Mouse (Mus musculus): ENCODE measurements around the gene Focad. TPM values are rescaled to one million over a fixed set of nuclear protein-coding genes. Genes with fewer than 3 reads are reported as not detected.
A peak's percentile ranks its signal among the peaks of the same experiment; 100 is the strongest.

Gene Focad
- 14.3 and 16.9 TPM in 2 replicates for polyA plus RNA-seq (2015; fragmentation: Nextera tagmentation; extraction: Ambion mirVana)

GRCm38 (mm10) chr4:88094062-88094767 lies at the start of gene Focad:
Gene Focad, plus strand, starts transcription at chr4:88094629.
- Histone ChIP-seq H3K27me3 (no peaks in the 10 kb centered on the region), H3K27ac (replicated peaks) (peak within 1 kb of the TSS; percentile 80), H3K36me3 (no peaks in the 10 kb centered on the region), H3K4me3 (replicated peaks) (peak within 1 kb of the TSS; percentile 67), H3K4me2 (replicated peaks) (peak within 1 kb of the TSS; percentile 95), H3K9me3 (replicated peaks) (no peaks in the 10 kb centered on the region), H3K4me1 (peaks cover 5% of the 10 kb centered on the region), H3K9ac (peak within 1 kb of the TSS; percentile 72)
- WGBS, result 1% methylated on average over 34 of the region's 34 CpGs
- peak; percentile 100 for ATAC-seq (ENCODE audit: insufficient number of reproducible peaks, low FRiP score, low TSS enrichment, low read depth)

GRCm38 (mm10) chr4:88045151-88045550 lies 49.3 kb upstream of the Focad start:
- WGBS, result 72% methylated on average over 4 of the region's 4 CpGs
- no peak for ATAC-seq (ENCODE audit: insufficient number of reproducible peaks, low FRiP score, low TSS enrichment, low read depth)
- Histone ChIP-seq H3K4me2 (replicated peaks) (no peak overlapping the region), H3K27me3 (no peaks in the 10 kb centered on the region), H3K27ac (replicated peaks) (no peak overlapping the region), H3K4me1 (no peaks in the 10 kb centered on the region), H3K36me3 (no peaks in the 10 kb centered on the region), H3K9me3 (replicated peaks) (no peaks in the 10 kb centered on the region), H3K4me3 (replicated peaks) (no peak overlapping the region), H3K9ac (no peak overlapping the region)

- no peaks in the 10 kb centered on the region for H3K27me3 ChIP-seq
- H3K4me3 ChIP-seq (replicated peaks), result no peak overlapping the region
- H3K4me2 ChIP-seq (replicated peaks), result no peak overlapping the region
- no peak overlapping the region for H3K9ac ChIP-seq
- ATAC-seq (ENCODE audit: insufficient number of reproducible peaks, low FRiP score, low TSS enrichment, low read depth), result no peak
- H3K9me3 ChIP-seq (replicated peaks), result no peaks in the 10 kb centered on the region
- H3K27ac ChIP-seq (replicated peaks), result no peak overlapping the region
- no peaks in the 10 kb centered on the region for H3K36me3 ChIP-seq
- 59% methylated on average over 8 of the region's 8 CpGs for WGBS
- H3K4me1 ChIP-seq, result no peaks in the 10 kb centered on the region
Measured at GRCm38 (mm10) chr4:88046280-88046679, 48.1 kb upstream of the Focad start.

GRCm38 (mm10) chr4:88075388-88075787 lies 19.0 kb upstream of the Focad start:
- ATAC-seq (ENCODE audit: insufficient number of reproducible peaks, low FRiP score, low TSS enrichment, low read depth), result no peak

GRCm38 (mm10) chr4:88078983-88079382 lies 15.4 kb upstream of the Focad start:
- Histone ChIP-seq H3K27me3 (no peaks in the 10 kb centered on the region), H3K4me2 (replicated peaks) (no peak overlapping the region), H3K36me3 (no peaks in the 10 kb centered on the region), H3K4me1 (peaks cover 3% of the 10 kb centered on the region; the same call in 1 of the 2 replicates), H3K27ac (replicated peaks) (no peak overlapping the region), H3K4me3 (replicated peaks) (no peak overlapping the region), H3K9ac (no peak overlapping the region), H3K9me3 (replicated peaks) (no peaks in the 10 kb centered on the region)
- 56% methylated on average over 3 of the region's 3 CpGs for WGBS
- no peak for ATAC-seq (ENCODE audit: insufficient number of reproducible peaks, low FRiP score, low TSS enrichment, low read depth)

More at GRCm38 (mm10) chr4:88075388-88075787, 19.0 kb upstream of the Focad start:
- H3K4me3 ChIP-seq (replicated peaks), result no peak overlapping the region
- WGBS, result 37% methylated on average over 2 of the region's 2 CpGs
- no peaks in the 10 kb centered on the region for H3K4me1 ChIP-seq
- no peak overlapping the region for H3K27ac ChIP-seq (replicated peaks)
- H3K36me3 ChIP-seq, result no peaks in the 10 kb centered on the region
- H3K9ac ChIP-seq, result no peak overlapping the region
- H3K27me3 ChIP-seq, result no peaks in the 10 kb centered on the region
- no peak overlapping the region for H3K4me2 ChIP-seq (replicated peaks)
- H3K9me3 ChIP-seq (replicated peaks), result no peaks in the 10 kb centered on the region

GRCm38 (mm10) chr4:88081417-88081816 lies 13.0 kb upstream of the Focad start:
- H3K4me1 ChIP-seq, result peaks cover 4% of the 10 kb centered on the region; the same call in 1 of the 2 replicates
- ATAC-seq (ENCODE audit: insufficient number of reproducible peaks, low FRiP score, low TSS enrichment, low read depth), result no peak
- H3K27me3 ChIP-seq, result no peaks in the 10 kb centered on the region
- no peak overlapping the region for H3K9ac ChIP-seq
- 53% methylated on average over 5 of the region's 5 CpGs for WGBS
- H3K27ac ChIP-seq (replicated peaks), result no peak overlapping the region
- H3K4me2 ChIP-seq (replicated peaks), result no peak overlapping the region
- no peak overlapping the region for H3K4me3 ChIP-seq (replicated peaks)
- no peaks in the 10 kb centered on the region for H3K36me3 ChIP-seq
- H3K9me3 ChIP-seq (replicated peaks), result no peaks in the 10 kb centered on the region

- peaks cover 4% of the 10 kb centered on the region; the same call in 1 of the 2 replicates for H3K4me1 ChIP-seq
- H3K9me3 ChIP-seq (replicated peaks), result no peaks in the 10 kb centered on the region
- ATAC-seq (ENCODE audit: insufficient number of reproducible peaks, low FRiP score, low TSS enrichment, low read depth), result no peak
- H3K27ac ChIP-seq (replicated peaks), result no peak overlapping the region
- no peaks in the 10 kb centered on the region for H3K27me3 ChIP-seq
- no peaks in the 10 kb centered on the region for H3K36me3 ChIP-seq
- no peak overlapping the region for H3K4me2 ChIP-seq (replicated peaks)
- no peak overlapping the region for H3K9ac ChIP-seq
- 89% methylated on average over 3 of the region's 3 CpGs for WGBS
- no peak overlapping the region for H3K4me3 ChIP-seq (replicated peaks)
Measured at GRCm38 (mm10) chr4:88081885-88082284, 12.5 kb upstream of the Focad start.

GRCm38 (mm10) chr4:88082381-88082780 lies 12.0 kb upstream of the Focad start:
- Histone ChIP-seq H3K9me3 (replicated peaks) (no peaks in the 10 kb centered on the region), H3K4me3 (replicated peaks) (no peak overlapping the region), H3K27ac (replicated peaks) (no peak overlapping the region), H3K9ac (no peak overlapping the region), H3K27me3 (no peaks in the 10 kb centered on the region), H3K4me1 (peaks cover 4% of the 10 kb centered on the region; the same call in 1 of the 2 replicates), H3K36me3 (no peaks in the 10 kb centered on the region), H3K4me2 (replicated peaks) (no peak overlapping the region)
- no peak for ATAC-seq (ENCODE audit: insufficient number of reproducible peaks, low FRiP score, low TSS enrichment, low read depth)
- WGBS, result 88% methylated on average over 4 of the region's 4 CpGs

GRCm38 (mm10) chr4:88083781-88084180 lies 10.6 kb upstream of the Focad start:
- peaks cover 4% of the 10 kb centered on the region; the same call in 1 of the 2 replicates for H3K4me1 ChIP-seq
- 35% methylated on average over 3 of the region's 3 CpGs for WGBS
- H3K27ac ChIP-seq (replicated peaks), result no peak overlapping the region

GRCm38 (mm10) chr4:88090316-88090715 lies 4.1 kb upstream of the Focad start:
- no peaks in the 10 kb centered on the region for H3K36me3 ChIP-seq
- H3K4me2 ChIP-seq (replicated peaks), result no peak overlapping the region
- no peak overlapping the region for H3K27ac ChIP-seq (replicated peaks)
- H3K9ac ChIP-seq, result no peak overlapping the region
- H3K4me1 ChIP-seq, result peaks cover 5% of the 10 kb centered on the region
- no peaks in the 10 kb centered on the region for H3K27me3 ChIP-seq
- no peaks in the 10 kb centered on the region for H3K9me3 ChIP-seq (replicated peaks)
- ATAC-seq (ENCODE audit: insufficient number of reproducible peaks, low FRiP score, low TSS enrichment, low read depth), result no peak
- 74% methylated on average over 2 of the region's 2 CpGs for WGBS
- H3K4me3 ChIP-seq (replicated peaks), result no peak overlapping the region

More at GRCm38 (mm10) chr4:88083781-88084180, 10.6 kb upstream of the Focad start:
- no peak overlapping the region for H3K9ac ChIP-seq
- H3K9me3 ChIP-seq (replicated peaks), result no peaks in the 10 kb centered on the region
- H3K4me2 ChIP-seq (replicated peaks), result no peak overlapping the region
- no peak for ATAC-seq (ENCODE audit: insufficient number of reproducible peaks, low FRiP score, low TSS enrichment, low read depth)
- no peak overlapping the region for H3K4me3 ChIP-seq (replicated peaks)
- H3K27me3 ChIP-seq, result no peaks in the 10 kb centered on the region
- no peaks in the 10 kb centered on the region for H3K36me3 ChIP-seq

GRCm38 (mm10) chr4:88094768-88095420 lies 465 bp downstream of the Focad start:
- Histone ChIP-seq H3K9ac (peak overlapping the region; percentile 72), H3K27me3 (no peaks in the 10 kb centered on the region), H3K36me3 (no peaks in the 10 kb centered on the region), H3K9me3 (replicated peaks) (no peaks in the 10 kb centered on the region), H3K27ac (replicated peaks) (no peak overlapping the region), H3K4me2 (replicated peaks) (peak overlapping the region; percentile 95), H3K4me1 (peaks cover 5% of the 10 kb centered on the region), H3K4me3 (replicated peaks) (peak overlapping the region; percentile 67)
- under 1% methylated on average over 29 of the region's 30 CpGs for WGBS
- peak; percentile 36; the same call in 1 of the 2 replicates for ATAC-seq (ENCODE audit: insufficient number of reproducible peaks, low FRiP score, low TSS enrichment, low read depth)

All from embryonic facial prominence, embryonic 15.5 days (tissue).